Mouse (Mus musculus): ENCODE results near the gene Pdpr. TPM values are rescaled to one million over a fixed set of nuclear protein-coding genes. Genes with fewer than 3 reads are reported as not detected.

Gene Pdpr
- 12.2 and 13.1 TPM in 2 replicates for polyA plus RNA-seq (2012; rRNA removed)

GRCm38 (mm10) chr8:111093865-111094718 lies at the start of gene Pdpr:
Gene Pdpr, plus strand, starts transcription at chr8:111094630.
- peak within 1 kb of the TSS; percentile 98 for H3K4me3 ChIP-seq (ENCODE audit: control insufficient read depth, low read depth, low read length)
- H3K27ac ChIP-seq (ENCODE audit: control insufficient read depth, insufficient read depth, low read depth, low read length): peak within 1 kb of the TSS; percentile 95
- no peaks in the 10 kb centered on the region for H3K27me3 ChIP-seq (ENCODE audit: control insufficient read depth, insufficient read depth, low read length)
- H3K36me3 ChIP-seq (ENCODE audit: control insufficient read depth, insufficient read depth, low read length): no peaks in the 10 kb centered on the region
- TF ChIP-seq CTCF (IDR thresholded peaks at IDR 0.05; ENCODE audit: control insufficient read depth, insufficient read depth, insufficient replicate concordance, low read depth, low read length): no peak
- peak; percentile 78 for TF ChIP-seq POLR2A (IDR thresholded peaks at IDR 0.05; ENCODE audit: control insufficient read depth, low read depth, low read length)
- peaks cover 5% of the 10 kb centered on the region for H3K4me1 ChIP-seq (ENCODE audit: control insufficient read depth, insufficient read depth, low read length)

- no peaks in the 10 kb centered on the region for H3K27me3 ChIP-seq (ENCODE audit: control insufficient read depth, insufficient read depth, low read length)
- no peak overlapping the region for H3K27ac ChIP-seq (ENCODE audit: control insufficient read depth, insufficient read depth, low read depth, low read length)
- H3K4me3 ChIP-seq (ENCODE audit: control insufficient read depth, low read depth, low read length): no peak overlapping the region
- H3K36me3 ChIP-seq (ENCODE audit: control insufficient read depth, insufficient read depth, low read length): peaks cover 6% of the 10 kb centered on the region
- no peaks in the 10 kb centered on the region for H3K4me1 ChIP-seq (ENCODE audit: control insufficient read depth, insufficient read depth, low read length)
- TF ChIP-seq CTCF (IDR thresholded peaks at IDR 0.05; ENCODE audit: control insufficient read depth, insufficient read depth, insufficient replicate concordance, low read depth, low read length) (no peak), POLR2A (IDR thresholded peaks at IDR 0.05; ENCODE audit: control insufficient read depth, low read depth, low read length) (no peak)
Observed at GRCm38 (mm10) chr8:111048694-111049093, 45.7 kb upstream of the Pdpr start.

- TF ChIP-seq POLR2A (IDR thresholded peaks at IDR 0.05; ENCODE audit: control insufficient read depth, low read depth, low read length) (no peak), CTCF (IDR thresholded peaks at IDR 0.05; ENCODE audit: control insufficient read depth, insufficient read depth, insufficient replicate concordance, low read depth, low read length) (no peak)
- H3K27ac ChIP-seq (ENCODE audit: control insufficient read depth, insufficient read depth, low read depth, low read length): no peak overlapping the region
- no peaks in the 10 kb centered on the region for H3K4me1 ChIP-seq (ENCODE audit: control insufficient read depth, insufficient read depth, low read length)
- H3K4me3 ChIP-seq (ENCODE audit: control insufficient read depth, low read depth, low read length): no peak overlapping the region
- peaks cover 6% of the 10 kb centered on the region for H3K36me3 ChIP-seq (ENCODE audit: control insufficient read depth, insufficient read depth, low read length)
- H3K27me3 ChIP-seq (ENCODE audit: control insufficient read depth, insufficient read depth, low read length): no peaks in the 10 kb centered on the region
Observed at GRCm38 (mm10) chr8:111049106-111049505, 45.3 kb upstream of the Pdpr start.

- H3K27ac ChIP-seq (ENCODE audit: control insufficient read depth, insufficient read depth, low read depth, low read length): no peak overlapping the region
- H3K4me1 ChIP-seq (ENCODE audit: control insufficient read depth, insufficient read depth, low read length): peaks cover 6% of the 10 kb centered on the region
- H3K36me3 ChIP-seq (ENCODE audit: control insufficient read depth, insufficient read depth, low read length): peaks cover 2% of the 10 kb centered on the region
- TF ChIP-seq CTCF (IDR thresholded peaks at IDR 0.05; ENCODE audit: control insufficient read depth, insufficient read depth, insufficient replicate concordance, low read depth, low read length): no peak
- TF ChIP-seq POLR2A (IDR thresholded peaks at IDR 0.05; ENCODE audit: control insufficient read depth, low read depth, low read length): no peak
- H3K4me3 ChIP-seq (ENCODE audit: control insufficient read depth, low read depth, low read length): no peak overlapping the region
- H3K27me3 ChIP-seq (ENCODE audit: control insufficient read depth, insufficient read depth, low read length): no peaks in the 10 kb centered on the region
Observed at GRCm38 (mm10) chr8:111053827-111054518, 40.5 kb upstream of the Pdpr start.

GRCm38 (mm10) chr8:111055031-111055634 lies 39.3 kb upstream of the Pdpr start:
- Histone ChIP-seq H3K4me1 (ENCODE audit: control insufficient read depth, insufficient read depth, low read length) (peaks cover 6% of the 10 kb centered on the region), H3K27me3 (ENCODE audit: control insufficient read depth, insufficient read depth, low read length) (no peaks in the 10 kb centered on the region), H3K36me3 (ENCODE audit: control insufficient read depth, insufficient read depth, low read length) (peaks cover 2% of the 10 kb centered on the region), H3K4me3 (ENCODE audit: control insufficient read depth, low read depth, low read length) (no peak overlapping the region), H3K27ac (ENCODE audit: control insufficient read depth, insufficient read depth, low read depth, low read length) (no peak overlapping the region)
- no peak for TF ChIP-seq POLR2A (IDR thresholded peaks at IDR 0.05; ENCODE audit: control insufficient read depth, low read depth, low read length)
- TF ChIP-seq CTCF (IDR thresholded peaks at IDR 0.05; ENCODE audit: control insufficient read depth, insufficient read depth, insufficient replicate concordance, low read depth, low read length): no peak

GRCm38 (mm10) chr8:111055661-111056060 lies 38.8 kb upstream of the Pdpr start:
- H3K27ac ChIP-seq (ENCODE audit: control insufficient read depth, insufficient read depth, low read depth, low read length): no peak overlapping the region
- TF ChIP-seq CTCF (IDR thresholded peaks at IDR 0.05; ENCODE audit: control insufficient read depth, insufficient read depth, insufficient replicate concordance, low read depth, low read length): no peak

GRCm38 (mm10) chr8:111056158-111056663 lies 38.2 kb upstream of the Pdpr start, which contains the start of gene Exosc6:
Gene Exosc6, plus strand, starts transcription at chr8:111056339.
- Histone ChIP-seq H3K27me3 (ENCODE audit: control insufficient read depth, insufficient read depth, low read length) (no peaks in the 10 kb centered on the region), H3K4me3 (ENCODE audit: control insufficient read depth, low read depth, low read length) (peak within 1 kb of the TSS; percentile 86), H3K27ac (ENCODE audit: control insufficient read depth, insufficient read depth, low read depth, low read length) (peak within 1 kb of the TSS; percentile 78), H3K36me3 (ENCODE audit: control insufficient read depth, insufficient read depth, low read length) (no peaks in the 10 kb centered on the region; the same call in 1 of the 2 replicates), H3K4me1 (ENCODE audit: control insufficient read depth, insufficient read depth, low read length) (peaks cover 7% of the 10 kb centered on the region)
- TF ChIP-seq CTCF (IDR thresholded peaks at IDR 0.05; ENCODE audit: control insufficient read depth, insufficient read depth, insufficient replicate concordance, low read depth, low read length) (peak; percentile 93), POLR2A (IDR thresholded peaks at IDR 0.05; ENCODE audit: control insufficient read depth, low read depth, low read length) (peak; percentile 60)

More at GRCm38 (mm10) chr8:111055661-111056060, 38.8 kb upstream of the Pdpr start:
- peaks cover 6% of the 10 kb centered on the region for H3K4me1 ChIP-seq (ENCODE audit: control insufficient read depth, insufficient read depth, low read length)
- H3K36me3 ChIP-seq (ENCODE audit: control insufficient read depth, insufficient read depth, low read length): no peaks in the 10 kb centered on the region; the same call in 1 of the 2 replicates
- H3K4me3 ChIP-seq (ENCODE audit: control insufficient read depth, low read depth, low read length): no peak overlapping the region
- H3K27me3 ChIP-seq (ENCODE audit: control insufficient read depth, insufficient read depth, low read length): no peaks in the 10 kb centered on the region
